Mouse (Mus musculus) heart, adult 2 months (tissue): ENCODE results near the gene Ccdc186. TPM values are rescaled to one million over a fixed set of nuclear protein-coding genes. Genes with fewer than 3 reads are reported as not detected.

Source experiments
- DNase-seq, 2 experiments: peaks; one replicate each; pipeline ENCODE4 v3.0.0; 2021
- H3K27ac ChIP-seq: fragments of 200-600 bp; 2 replicates; pipeline ENCODE4 v1.8.1; 2022
- H3K27me3 ChIP-seq: fragments of 200-500 bp; 2 replicates; pipeline ENCODE4 v1.6.1; 2012; ENCODE audit warnings: mild to moderate bottlenecking, low read length, inconsistent platforms, mixed read lengths; ENCODE audit not compliant: control insufficient read depth, insufficient read depth
- H3K36me3 ChIP-seq: fragments of 200-500 bp; 2 replicates; pipeline ENCODE4 v1.6.1; 2012; ENCODE audit warnings: low read length, inconsistent platforms; ENCODE audit not compliant: control insufficient read depth, insufficient read depth
- H3K4me1 ChIP-seq: fragments of 200-500 bp; 2 replicates; pipeline ENCODE4 v1.6.1; 2011; ENCODE audit warnings: low read length; ENCODE audit not compliant: control insufficient read depth, insufficient read depth
- H3K4me3 ChIP-seq: fragments of 200-600 bp; 2 replicates; pipeline ENCODE4 v1.8.1; 2022
- H3K79me2 ChIP-seq: fragments of 200-500 bp; replicated peaks from 2 replicates; pipeline ENCODE4 v1.6.1; 2012; ENCODE audit warnings: mild to moderate bottlenecking, inconsistent platforms, low read length, moderate library complexity, mixed read lengths; ENCODE audit not compliant: control insufficient read depth, insufficient read depth
- H3K9ac ChIP-seq: fragments of 200-500 bp; 2 replicates; pipeline ENCODE4 v1.6.1; 2012; ENCODE audit warnings: low read depth, mild to moderate bottlenecking, control low read depth, inconsistent platforms, low read length, mixed read lengths
- CTCF ChIP-seq: fragments of 200-600 bp; IDR thresholded peaks from 2 replicates; pipeline ENCODE4 v1.8.1; 2022; ENCODE audit warnings: antibody characterized with exemption, mild to moderate bottlenecking, moderate library complexity
- EP300 ChIP-seq: fragments of 200-500 bp; IDR thresholded peaks from 2 replicates; pipeline ENCODE4 v1.6.1; 2011; ENCODE audit warnings: low read depth, low read length, control low read depth; ENCODE audit not compliant: insufficient read depth
- POLR2A ChIP-seq: fragments of 200-500 bp; IDR thresholded peaks from 2 replicates; pipeline ENCODE4 v1.6.1; 2011; ENCODE audit warnings: mild to moderate bottlenecking, low read depth, low read length, control low read depth; ENCODE audit not compliant: insufficient read depth
- WGBS: fragments of 180-500 bp; shearing (Covaris S2); methylation state at CpG from one replicate; pipeline ENCODE4 v1.1.7; 2018; 5-methylcytosine and 5-hydroxymethylcytosine counted together
- intact Hi-C: fragments of 180-260 bp; cut with DNase I; formaldehyde crosslinking; loops from one replicate; pipeline ENCODE4 v1.15.1; 2025
- polyA plus RNA-seq: library from polyadenylated mRNA; depleted of rRNA; stranded (reverse); fragments of >200 nt; gene quantifications from 2 replicates; pipeline ENCODE4 v1.2.3, GENCODE M21; 2012
- total RNA-seq, 2 experiments: library from RNA; stranded (reverse); gene quantifications; 2 replicates each; pipeline ENCODE4 v1.2.3; 2021

The Ccdc186 gene
- total and polyA plus RNA-seq, 3 experiments, result 5.0 to 28.6 (median 24.9) TPM

DNA sequence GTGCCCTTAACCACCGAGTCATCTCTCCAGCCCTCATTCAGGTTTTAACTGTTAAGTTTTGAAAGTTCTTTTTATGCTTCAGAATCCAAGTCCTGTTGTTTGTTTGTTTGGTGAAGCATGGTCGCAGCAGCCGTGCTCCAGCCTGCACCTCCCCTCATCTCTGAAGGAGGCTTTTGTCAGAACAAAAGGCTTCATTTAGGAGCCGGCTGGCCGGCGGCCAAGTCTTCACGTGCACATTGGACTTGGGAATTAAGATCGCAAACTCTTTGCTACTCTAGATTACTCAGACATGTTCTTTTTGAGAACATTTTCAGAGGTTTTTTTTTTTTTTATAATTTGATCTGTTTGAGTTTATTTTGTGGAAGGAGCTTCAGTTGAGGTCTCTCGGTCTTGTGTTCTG lies 13.3 kb upstream of the Ccdc186 start:
- intact Hi-C loops, result no loop called here
- TF ChIP-seq CTCF, result no peak
- no peak for TF ChIP-seq EP300
- no peak for TF ChIP-seq POLR2A
- H3K4me3 ChIP-seq, result no peak overlapping the region
- H3K4me1 ChIP-seq, result no peaks in the 10 kb centered on the region; the same call in 1 of the 2 replicates
- H3K9ac ChIP-seq, result no peak overlapping the region
- no peaks in the 10 kb centered on the region for H3K79me2 ChIP-seq
- H3K36me3 ChIP-seq, result no peaks in the 10 kb centered on the region
- DNase-seq, result no peak
- 58% methylated on average over 9 of the region's 9 CpGs for WGBS
- no peaks in the 10 kb centered on the region for H3K27me3 ChIP-seq
- no peak overlapping the region for H3K27ac ChIP-seq

DNA sequence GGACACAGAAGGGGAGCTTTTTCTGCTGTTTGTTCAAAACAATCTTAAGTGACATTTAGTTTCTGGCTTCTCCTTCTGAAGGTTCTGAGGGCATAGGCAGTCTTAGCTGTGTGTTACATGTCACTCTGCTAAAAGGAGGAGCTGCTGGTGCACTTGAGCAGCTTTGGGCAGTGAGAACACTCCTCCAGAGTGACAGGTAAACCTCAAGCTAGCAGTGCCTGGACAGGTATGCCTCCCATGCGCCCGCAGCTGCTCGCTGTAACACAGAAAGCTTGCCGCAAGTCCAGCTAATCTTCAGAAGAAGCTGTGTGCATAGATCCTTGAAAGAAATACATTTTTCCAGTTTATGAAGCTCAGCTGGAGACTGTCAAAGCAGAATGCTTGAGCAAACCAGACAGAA lies 8.2 kb upstream of the Ccdc186 start:
- DNase-seq, result no peak
- intact Hi-C loops, result no loop called here
- no peaks in the 10 kb centered on the region for H3K4me1 ChIP-seq
- no peaks in the 10 kb centered on the region for H3K27me3 ChIP-seq
- no peaks in the 10 kb centered on the region for H3K36me3 ChIP-seq
- no peak overlapping the region for H3K27ac ChIP-seq
- H3K4me3 ChIP-seq, result no peak overlapping the region
- no peak overlapping the region for H3K9ac ChIP-seq
- H3K79me2 ChIP-seq, result no peaks in the 10 kb centered on the region
- WGBS, result 93% methylated on average over 4 of the region's 4 CpGs
- TF ChIP-seq EP300, result no peak
- TF ChIP-seq POLR2A, result no peak
- TF ChIP-seq CTCF, result no peak

DNA sequence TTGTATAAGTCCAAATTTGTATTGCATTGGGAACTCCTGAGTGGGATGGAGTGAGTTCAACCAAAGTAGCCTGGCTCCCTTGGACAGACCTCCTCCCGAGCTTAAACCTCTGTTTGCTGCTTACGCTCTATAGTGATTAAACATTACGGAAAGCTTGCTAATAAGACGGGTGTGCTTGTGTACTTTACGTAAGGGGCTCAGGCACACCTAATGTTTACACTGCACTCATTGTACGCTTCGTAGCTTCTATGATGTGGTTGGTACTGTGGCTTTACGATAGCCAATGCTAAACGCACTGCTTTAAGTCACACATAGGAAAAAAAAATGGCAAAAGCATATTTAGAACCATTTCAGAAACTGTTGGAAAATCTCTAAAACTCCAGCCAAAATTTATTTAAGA lies 7.3 kb upstream of the Ccdc186 start:
- Histone ChIP-seq H3K27me3 (no peaks in the 10 kb centered on the region), H3K9ac (no peak overlapping the region), H3K27ac (no peak overlapping the region), H3K36me3 (no peaks in the 10 kb centered on the region), H3K4me3 (no peak overlapping the region), H3K4me1 (no peaks in the 10 kb centered on the region), H3K79me2 (no peaks in the 10 kb centered on the region)
- WGBS, result 93% methylated on average over 9 of the region's 9 CpGs
- TF ChIP-seq EP300 (no peak), POLR2A (no peak), CTCF (no peak)
- DNase-seq, result no peak
- intact Hi-C loops, result no loop called here

DNA sequence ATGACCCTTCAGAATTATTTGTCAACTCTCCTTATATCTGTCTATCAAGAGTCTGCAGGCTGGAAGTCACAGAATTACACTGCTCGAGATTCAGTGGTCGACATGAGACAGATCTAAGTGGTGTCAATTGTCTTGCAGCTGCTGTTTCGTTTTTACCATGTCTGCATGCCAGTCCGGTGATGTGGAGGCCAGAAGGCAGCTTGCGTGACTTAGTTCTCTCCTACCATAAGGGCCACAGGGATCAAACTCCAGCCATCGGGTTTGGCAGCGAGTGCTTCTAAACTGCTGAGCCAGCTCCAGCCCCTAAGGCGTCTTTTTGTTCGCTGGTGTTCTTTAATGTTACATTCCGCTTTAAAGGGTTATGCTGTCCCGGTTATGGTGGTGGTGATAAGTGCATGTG lies 6.3 kb upstream of the Ccdc186 start:
- no peak overlapping the region for H3K9ac ChIP-seq
- WGBS, result 84% methylated on average over 11 of the region's 11 CpGs
- H3K4me3 ChIP-seq, result no peak overlapping the region
- no peaks in the 10 kb centered on the region for H3K36me3 ChIP-seq
- DNase-seq, result no peak
- H3K27me3 ChIP-seq, result no peaks in the 10 kb centered on the region
- intact Hi-C loops, result no loop called here
- no peaks in the 10 kb centered on the region for H3K4me1 ChIP-seq
- TF ChIP-seq EP300, result no peak
- no peak for TF ChIP-seq CTCF
- no peak for TF ChIP-seq POLR2A
- H3K27ac ChIP-seq, result no peak overlapping the region
- H3K79me2 ChIP-seq, result no peaks in the 10 kb centered on the region

DNA sequence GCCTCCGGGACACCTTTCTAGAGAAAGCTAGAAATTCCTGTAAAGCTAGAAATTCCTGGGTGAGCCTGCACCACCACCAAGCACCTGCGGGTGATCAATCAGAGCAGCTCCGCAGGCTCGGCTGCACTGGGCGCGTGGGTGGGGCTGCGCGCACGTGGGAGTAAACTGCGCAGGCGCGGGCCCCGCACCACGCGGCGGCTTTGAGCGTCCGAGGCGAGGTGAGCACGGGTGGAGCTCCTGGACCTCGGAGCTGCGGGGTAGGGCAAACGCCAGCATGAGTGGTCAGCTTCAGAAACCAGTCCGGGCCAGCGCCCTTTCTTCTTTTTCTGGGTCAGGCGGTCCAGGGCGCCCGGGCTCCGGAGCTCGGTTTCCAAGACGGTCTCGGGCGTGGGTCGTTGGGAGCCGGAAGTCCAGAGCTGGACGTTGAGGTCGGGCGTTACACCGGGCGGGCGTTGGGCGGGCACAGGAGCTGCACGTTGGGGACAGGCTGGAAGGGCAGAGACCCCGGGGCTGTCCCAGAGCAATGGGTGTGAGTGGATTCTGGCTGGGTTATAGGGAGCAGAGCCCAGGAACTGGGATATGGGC lies 4.1 kb upstream of the Ccdc186 start, which contains the start of gene Tdrd1:
Gene Tdrd1 (plus strand): TSS at position 163 of the 585 bp plus-strand sequence.
- WGBS, result 52% methylated on average over 44 of the region's 44 CpGs
- Histone ChIP-seq H3K4me3 (no peak within 1 kb of the TSS), H3K4me1 (no peaks in the 10 kb centered on the region), H3K27ac (no peak within 1 kb of the TSS), H3K9ac (no peak within 1 kb of the TSS), H3K36me3 (no peaks in the 10 kb centered on the region), H3K27me3 (no peaks in the 10 kb centered on the region), H3K79me2 (peaks cover 3% of the 10 kb centered on the region; the same call in 1 of the 2 replicates)
- intact Hi-C loops, result no loop called here
- no peak for DNase-seq
- TF ChIP-seq CTCF (no peak), POLR2A (no peak), EP300 (no peak)

DNA sequence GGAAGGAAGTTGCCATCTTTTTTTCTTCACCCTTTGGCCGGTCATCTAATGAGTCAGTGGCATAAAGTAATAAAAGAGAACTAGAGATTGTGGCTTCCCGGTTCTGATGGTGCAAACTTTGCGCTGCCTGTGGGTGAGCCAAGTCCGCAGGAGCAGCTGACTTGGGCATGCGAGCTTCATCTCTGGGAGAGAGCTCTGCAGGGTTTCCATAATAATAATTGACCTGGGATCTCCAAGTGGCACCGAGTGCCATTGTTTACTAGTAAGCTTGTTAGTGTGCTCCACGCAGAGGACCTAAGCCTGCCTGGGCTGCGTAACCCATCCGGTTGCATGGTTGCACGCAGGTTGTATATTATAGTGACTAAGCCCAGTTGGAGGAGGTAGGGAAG lies 452 bp upstream of the Ccdc186 start:
- Histone ChIP-seq H3K36me3 (peaks cover 18% of the 10 kb centered on the region), H3K9ac (no peak overlapping the region), H3K4me3 (peak overlapping the region; percentile 84), H3K79me2 (peaks cover 3% of the 10 kb centered on the region), H3K27ac (no peak overlapping the region; the same call in 1 of the 2 replicates), H3K4me1 (peaks cover 14% of the 10 kb centered on the region), H3K27me3 (no peaks in the 10 kb centered on the region)
- TF ChIP-seq CTCF (no peak), POLR2A (no peak), EP300 (no peak)
- 22% methylated on average over 10 of the region's 10 CpGs for WGBS
- intact Hi-C loops, result no loop called here
- DNase-seq, result no peak
